Mouse (Mus musculus): ENCODE measurements at regions not wholly inside any gene's neighbourhood (a gene's known extent, or its start where the extent isn't known, plus 50 kb on each side); places are given as distances from the start of the nearest gene placed in this dataset.

DNA sequence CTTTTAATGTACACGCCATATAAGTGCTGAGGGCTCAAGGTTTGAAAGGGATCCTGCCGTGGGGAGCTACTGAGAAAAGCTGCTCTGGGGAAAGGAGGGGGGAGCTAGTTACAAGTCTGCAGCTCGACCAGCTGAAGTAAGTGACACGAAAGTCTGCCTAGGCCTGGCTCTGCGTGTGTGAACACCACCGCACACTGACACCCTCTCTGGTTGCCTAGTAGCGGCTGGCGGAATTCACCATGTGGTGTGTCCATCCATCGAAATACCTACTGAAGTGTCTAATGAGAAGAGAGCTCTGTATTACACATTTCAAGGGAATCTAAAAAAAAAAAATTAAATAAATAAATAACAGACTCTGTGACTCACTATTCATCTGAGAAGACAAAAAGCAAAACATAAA, 813.4 kb downstream of the Diaph3 start:
- TF ChIP-seq CTCF (conservative IDR thresholded peaks at IDR 0.05; ENCODE audit: low read length) = no peak
- TF ChIP-seq NANOG (IDR thresholded peaks at IDR 0.05; ENCODE audit: borderline replicate concordance, low read length) = no peak

Data from E14TG2a.4 (cell line).